Mouse (Mus musculus): Measurements from ENCODE around the gene Ms4a13.
"Not testable (repeated sequence)": the region's sequence is repeated elsewhere in the genome, so short reads cannot be mapped to it uniquely, and the experiment has no call there.

Ms4a13 gene

GRCm38 (mm10) chr19:11196546-11196945 is at the start of gene Ms4a13:
TSS of gene Ms4a13 (minus strand) at chr19:11196737.
- DNase-seq (ENCODE audit: low spot score), result no peak

GRCm38 (mm10) chr19:11244230-11244629 is 47.7 kb upstream of the Ms4a13 start:
- no peak for DNase-seq (ENCODE audit: low spot score)

- no peak for DNase-seq (ENCODE audit: low spot score)
These were observed 46.0 kb upstream of the Ms4a13 start for GRCm38 (mm10) chr19:11242560-11242959.

GRCm38 (mm10) chr19:11235820-11236219 is 39.3 kb upstream of the Ms4a13 start:
- no peak for DNase-seq (ENCODE audit: low spot score)

GRCm38 (mm10) chr19:11234921-11235735 is 38.6 kb upstream of the Ms4a13 start:
- DNase-seq (ENCODE audit: low spot score), result no peak

- no peak for DNase-seq (ENCODE audit: low spot score)
These were observed 37.7 kb upstream of the Ms4a13 start for GRCm38 (mm10) chr19:11234244-11234643.

- DNase-seq (ENCODE audit: low spot score), result no peak
These were observed 35.8 kb upstream of the Ms4a13 start, which contains the start of gene Ms4a12 for GRCm38 (mm10) chr19:11232348-11232747. TSS of gene Ms4a12 (minus strand) at chr19:11232448.

- DNase-seq (ENCODE audit: low spot score), result no peak
These were observed 4.0 kb downstream of the Ms4a13 start for GRCm38 (mm10) chr19:11192552-11192951.

- DNase-seq (ENCODE audit: low spot score), result peak; percentile 48
These were observed 12.4 kb downstream of the Ms4a13 start for GRCm38 (mm10) chr19:11184121-11184520.

- DNase-seq (ENCODE audit: low spot score), result no peak
These were observed 19.1 kb downstream of the Ms4a13 start for GRCm38 (mm10) chr19:11177464-11177863.

GRCm38 (mm10) chr19:11165172-11165571 is 31.4 kb downstream of the Ms4a13 start, which contains the start of gene 1700025F22Rik:
TSS of gene 1700025F22Rik (minus strand) at chr19:11165320.
- no peak for DNase-seq (ENCODE audit: low spot score)

GRCm38 (mm10) chr19:11157890-11158289 is 38.6 kb downstream of the Ms4a13 start:
- DNase-seq (ENCODE audit: low spot score), result not testable (repeated sequence)

- DNase-seq (ENCODE audit: low spot score), result no peak
These were observed 61.2 kb downstream of the Ms4a13 start for GRCm38 (mm10) chr19:11135336-11135735.

GRCm38 (mm10) chr19:11134852-11135251 is 61.7 kb downstream of the Ms4a13 start:
- no peak for DNase-seq (ENCODE audit: low spot score)

GRCm38 (mm10) chr19:11130776-11131175 is 65.8 kb downstream of the Ms4a13 start, which contains the start of gene 1700017D01Rik:
TSS of gene 1700017D01Rik (minus strand) at chr19:11130876.
- DNase-seq (ENCODE audit: low spot score), result not testable (repeated sequence)

- no peak for DNase-seq (ENCODE audit: low spot score)
These were observed 66.8 kb downstream of the Ms4a13 start for GRCm38 (mm10) chr19:11129702-11130101.

- peak; percentile 22 for DNase-seq (ENCODE audit: low spot score)
These were observed 75.5 kb downstream of the Ms4a13 start for GRCm38 (mm10) chr19:11121016-11121420.

Data from embryo, embryonic 10 days (tissue).